Mouse (Mus musculus) C2C12 (cell line): ENCODE results near the gene Gm6370.

Experiments used
- CEBPB ChIP-seq: IDR thresholded peaks from one replicate; pipeline ENCODE4 v1.6.1; 2011; ENCODE audit warnings: low read depth, mild to moderate bottlenecking, control low read depth, moderate library complexity
- CTCF ChIP-seq: IDR thresholded peaks from one replicate; pipeline ENCODE4 v1.5.1; 2011; ENCODE audit not compliant: control insufficient read depth, insufficient read depth, insufficient read length
- FOSL1 ChIP-seq: IDR thresholded peaks from one replicate; pipeline ENCODE4 v1.8.0; 2011; ENCODE audit warnings: mild to moderate bottlenecking, low read length; ENCODE audit not compliant: poor library complexity, insufficient read depth, severe bottlenecking
- MAX ChIP-seq: IDR thresholded peaks from one replicate; pipeline ENCODE4 v1.6.1; 2011; ENCODE audit warnings: mild to moderate bottlenecking, control low read depth
- MYOD1 ChIP-seq: IDR thresholded peaks from one replicate; pipeline ENCODE4 v1.6.1; 2011; ENCODE audit warnings: low read depth; ENCODE audit not compliant: control insufficient read depth, insufficient read length
- MYOG ChIP-seq: IDR thresholded peaks from one replicate; pipeline ENCODE4 v1.6.1; 2011; ENCODE audit not compliant: control insufficient read depth, insufficient read length; ENCODE audit errors: extremely low read depth
- USF1 ChIP-seq: IDR thresholded peaks from one replicate; pipeline ENCODE4 v1.6.1; 2011; ENCODE audit warnings: low read depth, mild to moderate bottlenecking, control low read depth, moderate library complexity

GRCm38 (mm10) chr5:146442767-146443166, 48.4 kb upstream of the Gm6370 start:
- TF ChIP-seq CTCF (no peak), USF1 (no peak), MAX (no peak), FOSL1 (no peak), MYOD1 (no peak), MYOG (no peak), CEBPB (no peak)
